Mouse (Mus musculus) ES-E14 (cell line): Measurements from ENCODE around the gene Farsb.

Experiments
- CHD2 ChIP-seq: IDR thresholded peaks from 2 replicates; pipeline ENCODE4 v1.6.1; 2014; ENCODE audit warnings: mild to moderate bottlenecking, low read depth, low read length, inconsistent platforms
- HCFC1 ChIP-seq: IDR thresholded peaks from 2 replicates; pipeline ENCODE4 v1.6.1; 2012; ENCODE audit warnings: low read length, inconsistent platforms, borderline replicate concordance; ENCODE audit not compliant: insufficient read depth
- MAFK ChIP-seq: IDR thresholded peaks from 2 replicates; pipeline ENCODE4 v1.6.1; 2014; ENCODE audit warnings: mild to moderate bottlenecking, low read depth, low read length, inconsistent platforms; ENCODE audit not compliant: insufficient read depth
- ZC3H11A ChIP-seq: IDR thresholded peaks from 2 replicates; pipeline ENCODE4 v1.6.1; 2012; ENCODE audit warnings: low read depth, mild to moderate bottlenecking, inconsistent platforms, low read length, borderline replicate concordance
- ZNF384 ChIP-seq: IDR thresholded peaks from 2 replicates; pipeline ENCODE4 v1.6.1; 2012; ENCODE audit warnings: low read depth, low read length, inconsistent platforms

DNA sequence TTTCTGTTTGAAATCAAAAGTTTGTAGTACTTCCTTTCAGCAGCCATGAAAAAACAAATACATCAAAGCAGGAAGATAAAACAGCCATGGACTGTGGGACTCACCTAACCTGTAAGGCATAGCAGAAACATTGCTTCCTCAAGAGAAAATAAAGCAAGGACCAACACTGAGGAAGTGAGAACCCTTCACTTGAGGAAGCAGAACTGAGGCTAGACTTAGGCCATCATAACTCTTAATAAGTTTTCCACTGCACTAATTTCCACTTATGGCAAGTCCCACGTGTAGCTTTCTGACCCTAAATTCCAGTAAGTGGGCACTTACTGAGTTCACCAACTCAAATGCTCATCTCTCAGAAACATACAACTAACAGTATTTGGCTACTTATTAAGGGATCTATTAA is 1.4 kb upstream of the Farsb start:
- TF ChIP-seq MAFK (no peak), ZNF384 (no peak), ZC3H11A (no peak), HCFC1 (no peak), CHD2 (no peak)
